21 mouse cellular contexts compared by ENCODE assay signal in the genomic region with DNA sequence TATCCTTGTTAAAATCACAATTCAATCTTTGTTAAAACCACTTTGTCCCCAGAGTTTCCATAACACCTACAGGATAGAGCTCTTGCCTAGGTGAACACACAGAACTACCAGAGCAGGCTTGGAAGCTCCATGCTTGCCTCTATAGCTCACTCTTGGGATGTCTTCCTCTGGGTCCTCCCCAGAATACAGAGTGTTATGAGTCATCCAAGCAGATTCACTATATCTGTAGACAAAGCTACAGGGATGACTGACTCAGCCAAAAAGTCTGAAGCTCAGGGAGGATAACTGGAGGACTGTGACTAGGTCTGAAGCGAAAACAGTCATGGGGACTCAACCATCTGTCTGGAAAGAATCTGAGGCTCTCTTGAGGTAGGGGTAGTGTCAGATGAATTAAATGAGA.
DNase-seq lines count a peak whose midpoint lies in the region; ATAC-seq lines count a peak whose summit lies in the region.
"Had no signal": no experiment of that assay in that cellular context is flagged by ENCODE, and none has a peak within 500 bp of the region (broad histone marks: within the 10 kb centered on the region; RNA-seq: fewer than 3 reads in every experiment).

No protein-coding gene starts in this region.

- peak; percentile 77 for ATAC-seq in frontal cortex, adult (ENCODE audit: low TSS enrichment)
- ATAC-seq in megakaryocyte, adult 5-6 weeks (ENCODE audit: poor library complexity, severe bottlenecking): no peak
- ATAC-seq: CD4-positive, CD25-positive, alpha-beta regulatory T cell, adult 4 months; forebrain, embryonic 13.5 days; forebrain, embryonic 16.5 days; hindbrain, postnatal 0 days; inflammation-experienced regulatory T-cells, adult 6 months; intestine, embryonic 16.5 days had no signal

- DNase-seq in frontal cortex, postnatal 36 days (ENCODE audit: low spot score in 2 of 2): no peak
- DNase-seq in 3134 (ENCODE audit: extremely low read depth, insufficient read length, low spot score): peak; percentile 22
- DNase-seq in Muller cell, postnatal 12 days (ENCODE audit: inconsistent ontology term): peak; percentile 16
- no peak for DNase-seq in kidney, adult 8-10 months
- DNase-seq: adrenal gland, adult 2 months; adrenal gland, postnatal 14 days; cerebellum, adult 18-20 months; cerebellum, adult 9-10 months; cerebellum, postnatal 14 days; gastrocnemius, postnatal 25 days; heart, postnatal 14 days; heart, postnatal 4 days; kidney, adult 18-20 months had no signal

Comparison
In these comparisons a context has a peak if more than half of its experiments do, and no peak if none do; other contexts are left out.
1. DNase-seq: peak in 3134 (single experiment) and Muller cell, postnatal 12 days (single experiment); none in frontal cortex, postnatal 36 days (0 of 2) and kidney, adult 8-10 months (0 of 2).